Mouse (Mus musculus) stomach, postnatal 0 days (tissue): ENCODE results near the gene Tmeff2.

Experiments
- CTCF ChIP-seq: IDR thresholded peaks from 2 replicates; pipeline ENCODE4 v1.5.1; 2016; ENCODE audit warnings: antibody characterized with exemption, low read depth, mild to moderate bottlenecking, moderate library complexity
- EP300 ChIP-seq: optimal IDR thresholded peaks from 2 replicates; pipeline ENCODE3; 2016; ENCODE audit warnings: antibody characterized with exemption

GRCm38 (mm10) chr1:51136792-51137191 is 236.3 kb downstream of the Tmeff2 start:
- no peak for TF ChIP-seq CTCF
- TF ChIP-seq EP300 = no peak
